Mouse (Mus musculus): ENCODE measurements at regions not wholly inside any gene's neighbourhood (a gene's known extent, or its start where the extent isn't known, plus 50 kb on each side); places are given as distances from the start of the nearest gene placed in this dataset.
"Not testable (repeated sequence)": the region's sequence is repeated elsewhere in the genome, so short reads cannot be mapped to it uniquely, and the experiment has no call there.

DNA sequence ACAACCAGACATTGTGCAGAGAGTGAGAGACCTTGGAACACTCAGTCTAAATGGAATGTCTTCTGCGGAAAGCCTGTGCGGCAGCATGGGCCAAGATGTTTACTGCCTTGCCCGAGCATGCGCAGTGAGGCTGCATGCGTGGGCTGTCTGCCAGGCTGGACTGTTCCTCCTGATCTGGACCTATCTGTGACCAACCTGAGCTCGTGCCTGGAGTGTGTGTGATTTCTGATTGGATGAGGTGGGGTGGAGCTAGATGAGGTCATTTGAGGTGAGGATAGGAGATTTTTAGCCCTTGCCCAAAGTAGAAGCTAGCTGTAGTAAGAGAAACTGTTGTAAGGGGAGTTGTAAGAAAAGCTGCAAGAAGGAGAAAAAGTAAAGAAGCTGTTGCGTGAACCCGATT lies 121.2 kb downstream of the Rps12 start:
- TF ChIP-seq CTCF (IDR thresholded peaks at IDR 0.05; ENCODE audit: extremely low read depth, insufficient read length, insufficient replicate concordance, low read depth, low read length); POLR2A (IDR thresholded peaks at IDR 0.05; ENCODE audit: low read depth, low read length): not testable (repeated sequence)

All from small intestine, adult 2 months (tissue).